Mouse (Mus musculus): ENCODE measurements around the gene Il4. TPM values are rescaled to one million over a fixed set of nuclear protein-coding genes. Genes with fewer than 3 reads are reported as not detected.

Il4 gene
- polyA plus RNA-seq, 1 experiment from 2014 or later = 0.97 TPM

GRCm38 (mm10) chr11:53626802-53627373 lies 8.4 kb upstream of the Il4 start:
- H3K36me3 ChIP-seq (ENCODE audit: insufficient read depth, low read length) = no peaks in the 10 kb centered on the region
- H3K27ac ChIP-seq (ENCODE audit: low read length) = no peak overlapping the region
- no peaks in the 10 kb centered on the region for H3K9me3 ChIP-seq (ENCODE audit: low read length)
- no peaks in the 10 kb centered on the region for H3K4me1 ChIP-seq (ENCODE audit: insufficient read depth, low read length)
- no peak overlapping the region for H3K4me3 ChIP-seq (ENCODE audit: low read length)
- no peak overlapping the region for H3K9ac ChIP-seq (replicated peaks; ENCODE audit: low read length)
- H3K4me2 ChIP-seq (replicated peaks; ENCODE audit: low read depth, low read length) = no peak overlapping the region
- 51% methylated on average over 17 of the region's 17 CpGs for WGBS
- no peaks in the 10 kb centered on the region for H3K27me3 ChIP-seq (ENCODE audit: insufficient read depth, low read length)
- ATAC-seq (ENCODE audit: low FRiP score, low TSS enrichment) = no peak

- H3K27me3 ChIP-seq (ENCODE audit: insufficient read depth, low read length) = no peaks in the 10 kb centered on the region
- 96% methylated on average over 2 of the region's 2 CpGs for WGBS
- no peak overlapping the region for H3K9ac ChIP-seq (replicated peaks; ENCODE audit: low read length)
- H3K4me3 ChIP-seq (ENCODE audit: low read length) = no peak overlapping the region
- H3K4me2 ChIP-seq (replicated peaks; ENCODE audit: low read depth, low read length) = no peak overlapping the region
- H3K4me1 ChIP-seq (ENCODE audit: insufficient read depth, low read length) = no peaks in the 10 kb centered on the region
- no peak overlapping the region for H3K27ac ChIP-seq (ENCODE audit: low read length)
- ATAC-seq (ENCODE audit: low FRiP score, low TSS enrichment) = no peak
- H3K36me3 ChIP-seq (ENCODE audit: insufficient read depth, low read length) = no peaks in the 10 kb centered on the region
- H3K9me3 ChIP-seq (ENCODE audit: low read length) = no peaks in the 10 kb centered on the region
Measured at GRCm38 (mm10) chr11:53624124-53624523, 5.7 kb upstream of the Il4 start.

GRCm38 (mm10) chr11:53623573-53623972 lies 5.1 kb upstream of the Il4 start:
- no peak for ATAC-seq (ENCODE audit: low FRiP score, low TSS enrichment)
- Histone ChIP-seq H3K27me3 (ENCODE audit: insufficient read depth, low read length) (no peaks in the 10 kb centered on the region), H3K4me3 (ENCODE audit: low read length) (no peak overlapping the region), H3K4me2 (replicated peaks; ENCODE audit: low read depth, low read length) (no peak overlapping the region), H3K4me1 (ENCODE audit: insufficient read depth, low read length) (no peaks in the 10 kb centered on the region), H3K9ac (replicated peaks; ENCODE audit: low read length) (no peak overlapping the region), H3K36me3 (ENCODE audit: insufficient read depth, low read length) (no peaks in the 10 kb centered on the region), H3K9me3 (ENCODE audit: low read length) (no peaks in the 10 kb centered on the region), H3K27ac (ENCODE audit: low read length) (no peak overlapping the region)
- WGBS = 72% methylated on average over 9 of the region's 9 CpGs

DNA sequence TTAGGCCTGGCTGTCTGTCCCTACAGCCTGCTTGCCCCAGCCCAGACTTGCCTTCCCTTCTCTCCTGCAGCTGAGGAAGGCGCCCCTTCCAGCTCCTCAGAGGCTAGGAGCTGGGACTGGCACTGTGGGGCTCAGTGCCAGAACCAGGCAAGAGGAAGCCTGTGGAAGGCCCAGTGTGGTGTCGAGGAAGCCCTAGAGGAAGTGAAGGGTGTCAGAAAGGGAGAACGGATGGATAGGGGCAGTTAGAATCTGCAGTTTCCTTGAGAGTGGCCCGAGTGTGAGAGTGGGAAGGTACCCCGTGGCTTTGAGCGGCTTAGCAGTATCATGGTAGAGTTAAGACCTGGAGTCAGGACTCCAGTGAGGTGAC lies 4.0 kb upstream of the Il4 start:
- H3K4me1 ChIP-seq (ENCODE audit: insufficient read depth, low read length) = no peaks in the 10 kb centered on the region
- WGBS = 71% methylated on average over 6 of the region's 6 CpGs

GRCm38 (mm10) chr11:53621582-53622439 lies 3.3 kb upstream of the Il4 start:
- Histone ChIP-seq H3K4me1 (ENCODE audit: insufficient read depth, low read length) (no peaks in the 10 kb centered on the region), H3K27me3 (ENCODE audit: insufficient read depth, low read length) (no peaks in the 10 kb centered on the region), H3K4me3 (ENCODE audit: low read length) (no peak overlapping the region), H3K36me3 (ENCODE audit: insufficient read depth, low read length) (no peaks in the 10 kb centered on the region), H3K27ac (ENCODE audit: low read length) (no peak overlapping the region), H3K9me3 (ENCODE audit: low read length) (no peaks in the 10 kb centered on the region), H3K4me2 (replicated peaks; ENCODE audit: low read depth, low read length) (no peak overlapping the region), H3K9ac (replicated peaks; ENCODE audit: low read length) (no peak overlapping the region)
- no peak for ATAC-seq (ENCODE audit: low FRiP score, low TSS enrichment)
- 73% methylated on average over 11 of the region's 11 CpGs for WGBS

More for the DNA sequence above, 4.0 kb upstream of the Il4 start:
- Histone ChIP-seq H3K4me2 (replicated peaks; ENCODE audit: low read depth, low read length) (no peak overlapping the region), H3K4me3 (ENCODE audit: low read length) (no peak overlapping the region), H3K36me3 (ENCODE audit: insufficient read depth, low read length) (no peaks in the 10 kb centered on the region), H3K27me3 (ENCODE audit: insufficient read depth, low read length) (no peaks in the 10 kb centered on the region), H3K9me3 (ENCODE audit: low read length) (no peaks in the 10 kb centered on the region), H3K9ac (replicated peaks; ENCODE audit: low read length) (no peak overlapping the region), H3K27ac (ENCODE audit: low read length) (no peak overlapping the region)
- no peak; the same call in 1 of the 2 replicates for ATAC-seq (ENCODE audit: low FRiP score, low TSS enrichment)

- H3K27me3 ChIP-seq (ENCODE audit: insufficient read depth, low read length) = no peaks in the 10 kb centered on the region
- no peaks in the 10 kb centered on the region for H3K4me1 ChIP-seq (ENCODE audit: insufficient read depth, low read length)
- ATAC-seq (ENCODE audit: low FRiP score, low TSS enrichment) = no peak
- no peak overlapping the region for H3K4me2 ChIP-seq (replicated peaks; ENCODE audit: low read depth, low read length)
- H3K9ac ChIP-seq (replicated peaks; ENCODE audit: low read length) = no peak overlapping the region
- WGBS = 83% methylated on average over 4 of the region's 4 CpGs
- no peak overlapping the region for H3K27ac ChIP-seq (ENCODE audit: low read length)
- H3K9me3 ChIP-seq (ENCODE audit: low read length) = no peaks in the 10 kb centered on the region
- H3K36me3 ChIP-seq (ENCODE audit: insufficient read depth, low read length) = no peaks in the 10 kb centered on the region
- no peak overlapping the region for H3K4me3 ChIP-seq (ENCODE audit: low read length)
Measured at GRCm38 (mm10) chr11:53620094-53620493, 1.6 kb upstream of the Il4 start.

- Histone ChIP-seq H3K9me3 (ENCODE audit: low read length) (no peaks in the 10 kb centered on the region), H3K4me1 (ENCODE audit: insufficient read depth, low read length) (no peaks in the 10 kb centered on the region), H3K27me3 (ENCODE audit: insufficient read depth, low read length) (no peaks in the 10 kb centered on the region), H3K4me3 (ENCODE audit: low read length) (no peak overlapping the region), H3K9ac (replicated peaks; ENCODE audit: low read length) (no peak overlapping the region), H3K27ac (ENCODE audit: low read length) (no peak overlapping the region), H3K4me2 (replicated peaks; ENCODE audit: low read depth, low read length) (no peak overlapping the region), H3K36me3 (ENCODE audit: insufficient read depth, low read length) (no peaks in the 10 kb centered on the region)
- WGBS = 73% methylated on average over 6 of the region's 6 CpGs
- ATAC-seq (ENCODE audit: low FRiP score, low TSS enrichment) = no peak
Measured at GRCm38 (mm10) chr11:53619428-53619827, 959 bp upstream of the Il4 start.

- no peak overlapping the region for H3K4me2 ChIP-seq (replicated peaks; ENCODE audit: low read depth, low read length)
Measured at GRCm38 (mm10) chr11:53617562-53618109, 833 bp downstream of the Il4 start.

DNA sequence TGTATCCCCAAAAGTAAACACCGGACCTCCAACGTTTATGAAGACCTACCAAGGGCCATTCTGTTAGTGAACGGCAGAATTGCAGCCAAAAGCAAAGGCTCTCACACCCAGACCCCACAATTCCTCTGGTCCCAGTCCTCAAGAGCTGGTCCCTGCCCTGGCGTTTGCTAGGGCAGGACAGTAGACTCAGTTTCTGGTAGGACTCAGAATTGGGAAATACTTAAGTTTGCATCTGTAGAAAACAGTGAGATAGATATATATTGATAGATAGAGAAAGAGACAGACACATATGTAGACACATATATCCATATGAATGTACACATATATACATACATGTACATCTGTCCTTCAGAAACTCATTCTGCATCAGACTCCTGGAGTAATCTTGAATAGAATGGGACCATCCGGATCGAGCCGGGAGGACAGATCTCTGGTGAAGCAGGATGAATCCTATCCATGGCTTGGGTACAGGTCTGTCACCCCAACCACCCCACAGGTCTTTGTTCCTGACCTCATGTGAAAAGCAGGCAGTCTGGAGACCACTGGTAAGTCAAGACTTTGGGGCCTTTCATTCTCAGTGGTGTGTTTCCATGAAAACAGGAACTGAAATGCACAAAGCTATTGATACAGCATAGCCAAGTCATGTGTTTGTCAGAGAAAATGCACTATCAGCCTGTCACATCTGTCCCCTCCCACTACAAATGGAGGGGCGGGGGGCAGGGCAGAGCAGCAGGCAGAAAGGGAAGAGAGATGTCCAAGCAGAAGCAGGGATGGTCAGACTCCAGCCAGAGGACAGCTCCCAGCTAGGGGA lies 1.5 kb downstream of the Il4 start:
- no peaks in the 10 kb centered on the region for H3K9me3 ChIP-seq (ENCODE audit: low read length)
- no peaks in the 10 kb centered on the region for H3K4me1 ChIP-seq (ENCODE audit: insufficient read depth, low read length)
- no peak overlapping the region for H3K4me2 ChIP-seq (replicated peaks; ENCODE audit: low read depth, low read length)
- no peaks in the 10 kb centered on the region for H3K36me3 ChIP-seq (ENCODE audit: insufficient read depth, low read length)
- 78% methylated on average over 8 of the region's 8 CpGs for WGBS
- no peaks in the 10 kb centered on the region for H3K27me3 ChIP-seq (ENCODE audit: insufficient read depth, low read length)
- no peak overlapping the region for H3K4me3 ChIP-seq (ENCODE audit: low read length)
- no peak overlapping the region for H3K27ac ChIP-seq (ENCODE audit: low read length)
- ATAC-seq (ENCODE audit: low FRiP score, low TSS enrichment) = no peak
- no peak overlapping the region for H3K9ac ChIP-seq (replicated peaks; ENCODE audit: low read length)

More at GRCm38 (mm10) chr11:53617562-53618109, 833 bp downstream of the Il4 start:
- no peaks in the 10 kb centered on the region for H3K9me3 ChIP-seq (ENCODE audit: low read length)
- ATAC-seq (ENCODE audit: low FRiP score, low TSS enrichment) = no peak
- 56% methylated on average over 4 of the region's 4 CpGs for WGBS
- no peaks in the 10 kb centered on the region for H3K4me1 ChIP-seq (ENCODE audit: insufficient read depth, low read length)
- no peak overlapping the region for H3K9ac ChIP-seq (replicated peaks; ENCODE audit: low read length)
- H3K4me3 ChIP-seq (ENCODE audit: low read length) = no peak overlapping the region
- H3K27ac ChIP-seq (ENCODE audit: low read length) = no peak overlapping the region
- H3K36me3 ChIP-seq (ENCODE audit: insufficient read depth, low read length) = no peaks in the 10 kb centered on the region
- no peaks in the 10 kb centered on the region for H3K27me3 ChIP-seq (ENCODE audit: insufficient read depth, low read length)

Measured in kidney, embryonic 16.5 days (tissue).